In the genomic region with DNA sequence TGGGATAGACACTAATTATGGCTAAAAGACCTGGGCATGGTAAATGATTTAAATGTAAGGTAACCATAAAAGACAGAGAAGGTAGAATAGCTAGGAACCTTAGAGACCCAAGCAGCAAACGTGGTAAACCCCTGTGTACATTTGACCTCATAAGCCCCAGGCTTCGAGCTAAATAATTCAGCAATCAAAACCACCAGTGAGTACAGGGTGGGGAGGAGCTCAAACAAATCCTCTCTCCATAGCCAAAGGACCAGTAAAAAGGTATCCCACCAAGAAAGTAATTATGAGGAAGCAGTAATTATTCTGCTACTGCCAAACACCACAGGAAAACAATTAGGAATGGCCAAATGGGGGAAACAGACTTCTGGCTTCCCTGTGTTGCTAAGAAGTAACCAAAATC, we compare ENCODE assay signal across 21 mouse cellular contexts.
DNase-seq lines count a peak whose midpoint lies in the region; ATAC-seq lines count a peak whose summit lies in the region.
"Had no signal": no experiment of that assay in that cellular context is flagged by ENCODE, and none has a peak within 500 bp of the region (broad histone marks: within the 10 kb centered on the region; RNA-seq: fewer than 3 reads in every experiment).

No protein-coding gene starts in this region.

- no peak overlapping the region for H3K4me2 ChIP-seq in neural tube, embryonic 13.5 days
- H3K4me2 ChIP-seq in neural tube, embryonic 15.5 days, result no peak overlapping the region
- H3K4me2 ChIP-seq in heart, embryonic 12.5 days, result no peak overlapping the region
- H3K4me2 ChIP-seq: embryonic facial prominence, embryonic 12.5 days; embryonic facial prominence, embryonic 15.5 days; hindbrain, embryonic 12.5 days; hindbrain, embryonic 15.5 days; intestine, embryonic 15.5 days had no signal

- H3K27ac ChIP-seq in neural tube, embryonic 13.5 days (replicated peaks), result no peak overlapping the region
- H3K27ac ChIP-seq in neural tube, embryonic 15.5 days (replicated peaks), result no peak overlapping the region
- no peak overlapping the region for H3K27ac ChIP-seq in heart, embryonic 12.5 days (ENCODE audit: poor library complexity, severe bottlenecking)
- H3K27ac ChIP-seq: embryonic facial prominence, embryonic 12.5 days; embryonic facial prominence, embryonic 15.5 days; heart, adult 2 months; heart, embryonic 10.5 days; hindbrain, embryonic 12.5 days; hindbrain, embryonic 15.5 days; intestine, embryonic 15.5 days had no signal

- 0 out of 2 replicates have a peak, but pooled peaks have one; percentile 15 for ATAC-seq in cerebellum, adult (ENCODE audit: insufficient number of reproducible peaks, low FRiP score, low TSS enrichment)
- peak; percentile 63; the same call in 1 of the 2 replicates for ATAC-seq in neural tube, embryonic 13.5 days (ENCODE audit: low read depth)
- peak; percentile 63; the same call in 1 of the 2 replicates for ATAC-seq in neural tube, embryonic 15.5 days (ENCODE audit: low FRiP score)
- no peak for ATAC-seq in heart, embryonic 12.5 days (ENCODE audit: insufficient number of reproducible peaks, low FRiP score)
- ATAC-seq: activated CD4-positive, CD25-positive, alpha-beta regulatory T cell, adult 4 months; forebrain, embryonic 14.5 days; forebrain, postnatal 0 days; intestine, embryonic 15.5 days had no signal

- WGBS in neural tube, embryonic 13.5 days, result 30% methylated on average over 2 of the region's 2 CpGs
- WGBS in neural tube, embryonic 15.5 days, result 22% methylated on average over 2 of the region's 2 CpGs
- WGBS in heart, embryonic 12.5 days, result 39% methylated on average over 2 of the region's 2 CpGs

- no peaks in the 10 kb centered on the region for H3K36me3 ChIP-seq in neural tube, embryonic 13.5 days
- H3K36me3 ChIP-seq in neural tube, embryonic 15.5 days, result no peaks in the 10 kb centered on the region
- no peaks in the 10 kb centered on the region for H3K36me3 ChIP-seq in heart, embryonic 12.5 days
- H3K36me3 ChIP-seq: embryonic facial prominence, embryonic 12.5 days; embryonic facial prominence, embryonic 15.5 days; heart, embryonic 10.5 days; hindbrain, embryonic 12.5 days; hindbrain, embryonic 15.5 days; intestine, embryonic 15.5 days had no signal

- H3K4me1 ChIP-seq in neural tube, embryonic 13.5 days (replicated peaks), result 0 out of 2 replicates have a peak, but pooled peaks cover 5% of the 10 kb centered on the region
- H3K4me1 ChIP-seq in neural tube, embryonic 15.5 days, result no peaks in the 10 kb centered on the region
- no peaks in the 10 kb centered on the region for H3K4me1 ChIP-seq in heart, embryonic 12.5 days (replicated peaks)
- H3K4me1 ChIP-seq: embryonic facial prominence, embryonic 12.5 days; embryonic facial prominence, embryonic 15.5 days; heart, embryonic 10.5 days; hindbrain, embryonic 12.5 days; hindbrain, embryonic 15.5 days; intestine, embryonic 15.5 days had no signal

- H3K27me3 ChIP-seq in neural tube, embryonic 13.5 days, result no peaks in the 10 kb centered on the region
- H3K27me3 ChIP-seq in neural tube, embryonic 15.5 days (replicated peaks), result no peaks in the 10 kb centered on the region
- H3K27me3 ChIP-seq in heart, embryonic 12.5 days (replicated peaks), result no peaks in the 10 kb centered on the region
- H3K27me3 ChIP-seq: embryonic facial prominence, embryonic 12.5 days; embryonic facial prominence, embryonic 15.5 days; hindbrain, embryonic 12.5 days; hindbrain, embryonic 15.5 days; intestine, embryonic 15.5 days had no signal

- no peak overlapping the region for H3K4me3 ChIP-seq in neural tube, embryonic 13.5 days
- H3K4me3 ChIP-seq in neural tube, embryonic 15.5 days (replicated peaks), result no peak overlapping the region
- H3K4me3 ChIP-seq in heart, embryonic 12.5 days, result no peak overlapping the region
- H3K4me3 ChIP-seq: embryonic facial prominence, embryonic 12.5 days; embryonic facial prominence, embryonic 15.5 days; heart, adult 2 months; heart, embryonic 10.5 days; hindbrain, embryonic 12.5 days; hindbrain, embryonic 15.5 days; intestine, embryonic 15.5 days had no signal

- no peaks in the 10 kb centered on the region for H3K9me3 ChIP-seq in neural tube, embryonic 13.5 days
- H3K9me3 ChIP-seq in neural tube, embryonic 15.5 days (replicated peaks), result no peaks in the 10 kb centered on the region
- H3K9me3 ChIP-seq in heart, embryonic 12.5 days (replicated peaks), result no peaks in the 10 kb centered on the region
- H3K9me3 ChIP-seq: embryonic facial prominence, embryonic 12.5 days; embryonic facial prominence, embryonic 15.5 days; heart, embryonic 10.5 days; hindbrain, embryonic 12.5 days; hindbrain, embryonic 15.5 days; intestine, embryonic 15.5 days had no signal

- DNase-seq in cerebellum, adult 9-11 months, result no peak
- DNase-seq in neural tube, embryonic 10.5 days (ENCODE audit: extremely low spot score, low spot score), result no peak
- DNase-seq: adrenal gland, adult 8-10 months; adrenal gland, postnatal 25 days; cerebellum, adult 11-12 months; forebrain, postnatal 0 days; gastrocnemius, postnatal 25 days; heart, adult 2 months; kidney, adult 11 months had no signal

- H3K9ac ChIP-seq in neural tube, embryonic 13.5 days, result no peak overlapping the region
- H3K9ac ChIP-seq in neural tube, embryonic 15.5 days (replicated peaks), result no peak overlapping the region
- no peak overlapping the region for H3K9ac ChIP-seq in heart, embryonic 12.5 days
- H3K9ac ChIP-seq: embryonic facial prominence, embryonic 12.5 days; embryonic facial prominence, embryonic 15.5 days; forebrain, postnatal 0 days; hindbrain, embryonic 12.5 days; hindbrain, embryonic 15.5 days; intestine, embryonic 15.5 days had no signal
